Mouse (Mus musculus) CD4-positive, CD25-positive, alpha-beta regulatory T cell, adult 4 months (primary cell): ENCODE results near the gene Bcl9l. TPM values are rescaled to one million over a fixed set of nuclear protein-coding genes. Genes with fewer than 3 reads are reported as not detected.

Source experiments
- ATAC-seq: one replicate; pipeline ENCODE4 v1.8.0; 2017
- polyA plus RNA-seq, 2 experiments: library from polyadenylated mRNA; unstranded; fragments of 100-300 nt; shearing (Covaris generic); gene quantifications; one replicate each; pipeline ENCODE4 v1.2.1; 2017

Bcl9l gene
- polyA plus RNA-seq, 2 experiments from 2014 or later, result 13.3 to 17.6 TPM

DNA sequence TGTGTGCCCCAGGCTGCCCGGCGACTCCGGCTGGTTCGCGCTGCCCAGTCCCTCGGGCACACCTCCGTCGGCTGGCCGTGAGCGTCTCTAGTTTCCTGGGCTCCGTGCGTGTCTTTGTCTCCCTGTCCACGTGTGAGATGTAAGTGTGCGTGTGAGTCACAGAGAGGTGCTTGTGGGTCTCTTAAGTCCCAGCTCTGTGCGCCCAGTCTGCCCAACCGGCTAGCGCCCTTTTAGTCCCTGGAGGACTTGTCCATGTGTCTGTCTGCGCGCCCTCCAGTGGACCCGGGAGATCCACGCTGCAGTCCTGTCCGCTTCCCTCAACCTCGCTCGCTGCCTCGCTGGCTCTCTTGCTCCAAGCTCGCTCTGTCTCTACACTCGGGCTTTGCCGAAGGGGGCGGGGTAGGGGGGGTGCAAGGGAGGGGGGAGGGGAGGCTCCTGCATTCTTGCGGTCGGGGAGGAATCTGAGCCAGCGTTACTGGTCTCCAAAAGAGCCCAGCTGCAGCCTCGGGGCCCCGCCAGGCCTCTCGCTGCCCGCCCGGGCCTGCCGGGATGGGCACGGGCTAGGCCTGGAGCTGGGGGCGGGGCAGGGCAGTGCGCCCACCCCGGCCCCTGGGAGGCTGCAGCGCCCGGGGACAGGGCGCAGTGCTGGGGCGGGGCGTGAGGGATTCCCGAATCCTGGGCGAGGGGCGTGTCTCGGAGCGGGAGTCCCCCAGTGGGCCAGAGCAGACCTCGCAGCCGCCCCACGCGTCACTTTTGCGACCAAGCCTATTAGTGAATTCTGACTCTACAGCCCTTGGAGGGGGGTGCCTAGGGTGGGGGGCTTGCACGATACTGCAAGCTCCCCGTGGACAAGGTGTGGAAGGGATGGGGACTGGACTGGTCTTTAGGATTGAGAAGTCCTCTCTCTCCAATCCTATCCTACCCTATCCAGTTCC, 16.1 kb downstream of the Bcl9l start:
- peak; percentile 14 for ATAC-seq

DNA sequence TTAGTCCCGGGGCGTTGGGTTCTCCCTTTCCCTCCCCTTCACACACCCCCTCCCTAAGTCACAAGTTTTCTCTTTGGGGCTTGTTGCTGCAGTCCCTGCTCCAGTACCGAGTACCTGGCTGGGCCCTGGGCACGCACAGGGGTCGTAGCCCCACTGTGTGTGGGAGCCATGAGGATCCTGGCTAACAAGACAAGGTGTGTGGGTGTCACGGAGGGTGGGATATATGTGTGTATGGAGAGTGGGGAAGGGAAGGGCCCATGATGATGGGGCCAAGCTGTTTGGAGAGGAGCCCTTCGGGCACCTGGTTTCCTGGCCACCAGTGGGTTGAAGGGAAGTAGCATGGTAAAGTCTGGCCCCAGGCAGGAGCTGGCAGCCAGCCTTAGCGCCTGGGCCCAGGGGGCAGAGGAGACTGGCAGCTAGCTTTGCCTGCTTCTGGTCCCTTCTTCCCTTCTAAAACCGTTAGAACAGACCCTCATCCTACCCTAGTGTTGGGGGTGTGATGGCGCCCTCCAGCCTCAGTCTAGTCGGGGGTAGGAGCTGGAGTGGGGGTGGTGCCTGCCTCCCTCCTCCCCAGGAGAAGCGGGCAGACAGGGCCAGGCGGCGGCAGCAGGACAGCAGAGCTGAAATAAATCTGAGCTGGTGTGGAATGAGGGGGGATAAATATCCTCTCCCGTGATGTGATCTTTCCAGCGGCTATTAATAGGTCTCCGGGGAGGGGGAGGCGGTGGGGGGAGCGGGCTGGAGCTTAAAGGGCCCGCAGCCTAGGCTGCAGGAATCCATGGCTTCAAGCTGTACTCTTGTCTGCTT, 16.9 kb downstream of the Bcl9l start:
- ATAC-seq, result no peak

DNA sequence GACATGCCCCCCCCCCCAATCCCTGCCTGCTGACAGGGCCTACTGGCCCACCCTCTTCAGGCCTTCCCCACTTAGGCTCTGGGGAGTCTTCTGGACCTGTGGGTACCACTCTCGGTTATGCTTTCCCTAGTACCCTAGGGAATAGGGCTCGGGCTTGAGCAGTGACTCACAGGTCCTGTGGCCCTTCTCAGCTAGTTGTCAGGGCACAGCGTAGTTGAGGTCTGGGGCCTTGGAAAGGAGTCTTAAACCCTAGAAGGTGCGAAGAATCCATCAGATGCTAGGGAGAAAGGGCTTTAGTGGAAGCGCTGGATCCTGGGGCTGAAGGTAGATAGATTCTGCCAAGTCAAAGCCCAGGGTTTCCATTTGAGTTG, 17.5 kb downstream of the Bcl9l start:
- ATAC-seq, result no peak

DNA sequence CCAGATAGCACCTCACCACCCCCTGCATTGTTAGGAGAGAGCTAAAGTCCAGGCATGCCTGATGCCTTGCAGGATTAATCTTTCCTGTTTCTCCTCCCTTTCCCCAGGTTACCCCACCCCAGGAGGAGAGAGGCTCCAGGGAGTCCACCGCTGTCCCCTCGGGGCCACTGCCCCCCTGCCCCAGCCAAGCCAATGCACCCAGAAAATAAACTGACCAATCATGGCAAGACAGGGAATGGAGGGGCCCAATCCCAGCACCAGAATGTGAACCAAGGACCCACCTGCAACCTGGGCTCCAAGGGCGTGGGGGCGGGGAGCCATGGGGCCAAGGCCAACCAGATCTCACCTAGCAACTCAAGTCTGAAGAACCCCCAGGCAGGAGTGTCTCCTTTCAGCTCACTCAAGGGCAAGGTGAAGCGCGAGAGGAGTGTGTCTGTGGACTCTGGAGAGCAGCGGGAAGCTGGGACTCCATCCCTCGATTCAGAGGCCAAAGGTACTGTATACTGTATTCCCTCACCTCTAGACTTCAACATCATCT, 18.1 kb downstream of the Bcl9l start:
- no peak for ATAC-seq

DNA sequence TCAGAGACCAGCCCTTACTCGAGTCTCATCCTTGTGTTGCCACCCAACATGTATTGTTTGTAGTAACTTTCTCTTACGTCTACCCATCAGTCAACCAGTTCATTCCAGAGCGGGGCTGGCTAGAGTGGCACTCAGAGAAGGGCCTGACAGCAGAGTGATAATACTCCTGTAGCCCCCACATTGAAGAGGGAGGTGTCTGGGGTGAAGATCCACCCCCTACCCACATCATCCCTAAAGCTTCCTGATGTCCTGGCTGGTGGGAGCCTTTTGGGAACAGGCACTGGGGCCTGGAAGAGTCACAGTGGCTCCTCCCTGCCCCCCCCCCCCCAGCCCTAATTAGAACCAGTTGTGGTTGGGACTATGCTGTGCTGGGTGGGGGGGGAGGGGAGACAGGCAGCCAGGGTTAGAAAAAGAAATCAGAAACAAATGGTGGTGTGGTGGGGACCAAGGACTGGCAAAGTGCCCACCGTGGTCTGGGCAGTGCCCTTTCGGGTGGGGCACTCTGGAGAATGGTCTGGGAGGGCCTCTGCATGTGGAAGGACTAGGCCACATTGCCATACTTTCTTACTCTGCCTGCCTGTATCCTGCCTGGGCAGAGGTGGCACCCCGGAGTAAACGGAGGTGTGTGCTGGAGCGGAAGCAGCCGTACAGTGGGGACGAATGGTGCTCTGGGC, 18.7 kb downstream of the Bcl9l start:
- ATAC-seq, result no peak

DNA sequence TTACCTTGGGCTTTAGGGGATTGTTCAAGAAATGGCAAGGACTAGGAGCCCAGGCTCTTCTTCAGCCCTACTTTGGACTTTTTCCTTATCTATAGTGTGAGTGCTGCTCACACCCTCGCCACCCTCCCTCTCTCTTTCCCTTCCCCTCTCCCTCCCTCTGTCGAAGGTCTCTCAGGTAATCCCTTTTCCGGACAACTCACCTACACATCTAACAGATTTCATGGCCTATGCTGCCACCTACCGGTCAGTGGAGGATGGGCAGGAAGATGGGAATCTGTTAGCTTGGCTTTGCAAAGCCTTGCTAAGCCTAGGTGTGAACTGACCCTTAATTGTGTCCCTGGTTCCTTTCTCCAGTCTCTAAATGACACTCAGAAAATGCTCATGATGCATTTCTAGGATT, 19.4 kb downstream of the Bcl9l start:
- ATAC-seq, result peak; percentile 56

DNA sequence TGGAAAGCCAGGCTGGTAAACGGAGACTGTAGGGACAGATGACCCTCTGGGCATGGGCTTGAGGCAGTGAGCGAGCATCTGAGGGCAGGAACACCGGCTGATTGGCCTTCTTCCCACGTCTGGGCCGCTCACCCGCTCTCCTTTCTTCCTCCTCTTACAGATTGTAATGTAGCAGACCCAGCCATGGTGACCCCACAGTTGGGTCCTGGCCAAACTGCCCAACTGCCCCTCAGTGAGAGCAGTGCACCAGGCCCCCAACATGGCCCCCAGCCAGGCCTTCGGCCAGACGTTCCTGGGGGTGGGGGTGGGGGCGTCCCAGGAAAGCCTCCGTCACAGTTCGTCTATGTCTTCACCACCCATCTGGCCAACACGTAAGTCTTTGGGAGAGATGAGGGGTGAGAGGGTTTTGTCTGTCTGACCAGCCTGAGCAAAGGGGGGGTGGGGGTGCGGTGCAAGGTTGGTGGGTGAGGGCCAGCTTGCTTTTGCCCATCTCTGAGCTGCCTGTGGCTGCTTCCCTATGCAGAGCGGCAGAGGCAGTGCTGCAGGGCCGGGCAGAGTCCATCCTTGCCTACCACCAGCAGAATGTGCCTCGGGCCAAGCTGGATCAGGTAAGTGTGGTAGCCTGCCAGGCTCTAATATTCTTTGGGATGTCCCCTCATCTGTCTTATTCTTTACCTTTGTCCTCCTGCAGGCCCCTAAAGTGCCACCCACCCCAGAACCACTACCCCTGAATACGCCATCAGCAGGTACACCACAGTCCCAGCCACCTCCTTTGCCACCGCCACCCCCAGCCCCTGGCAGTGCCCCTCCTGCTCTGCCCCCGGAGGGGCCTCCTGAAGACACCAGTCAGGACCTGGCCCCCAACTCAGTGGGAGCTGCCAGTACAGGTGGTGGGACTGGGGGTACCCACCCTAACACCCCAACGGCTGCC, 22.5 kb downstream of the Bcl9l start:
- no peak for ATAC-seq

DNA sequence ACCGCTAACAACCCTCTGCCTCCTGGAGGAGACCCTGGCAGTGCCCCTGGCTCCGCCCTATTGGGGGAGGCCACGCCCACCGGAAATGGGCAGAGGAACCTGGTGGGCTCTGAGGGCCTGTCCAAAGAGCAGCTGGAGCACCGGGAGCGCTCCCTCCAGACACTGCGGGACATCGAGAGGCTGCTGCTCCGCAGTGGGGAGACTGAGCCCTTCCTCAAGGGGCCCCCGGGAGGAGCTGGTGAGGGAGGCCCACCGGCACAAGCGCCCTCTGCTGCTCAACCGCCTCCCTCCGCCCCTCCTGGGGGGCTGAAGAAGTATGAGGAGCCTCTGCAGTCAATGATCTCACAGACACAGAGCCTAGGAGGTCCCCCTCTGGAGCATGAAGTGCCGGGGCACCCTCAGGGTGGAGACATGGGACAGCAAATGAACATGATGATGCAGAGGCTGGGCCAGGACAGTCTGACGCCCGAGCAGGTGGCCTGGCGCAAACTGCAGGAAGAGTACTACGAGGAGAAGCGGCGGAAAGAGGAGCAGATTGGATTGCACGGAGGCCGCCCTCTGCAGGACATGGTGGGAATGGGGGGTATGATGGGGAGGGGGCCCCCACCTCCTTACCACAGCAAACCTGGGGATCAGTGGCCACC, 23.3 kb downstream of the Bcl9l start:
- no peak for ATAC-seq

DNA sequence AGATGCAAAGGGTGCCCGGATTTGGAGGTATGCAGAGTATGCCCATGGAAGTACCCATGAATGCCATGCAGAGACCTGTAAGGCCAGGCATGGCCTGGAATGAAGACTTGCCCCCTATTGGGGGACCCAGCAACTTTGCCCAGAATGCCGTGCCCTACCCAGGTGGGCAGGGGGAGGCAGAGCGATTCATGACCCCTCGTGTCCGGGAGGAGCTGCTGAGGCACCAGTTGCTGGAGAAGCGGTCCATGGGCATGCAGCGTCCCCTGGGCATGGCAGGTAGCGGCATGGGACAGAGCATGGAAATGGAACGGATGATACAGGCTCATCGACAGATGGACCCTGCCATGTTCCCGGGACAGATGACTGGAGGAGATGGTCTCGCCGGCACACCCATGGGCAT, 23.9 kb downstream of the Bcl9l start:
- ATAC-seq, result no peak

DNA sequence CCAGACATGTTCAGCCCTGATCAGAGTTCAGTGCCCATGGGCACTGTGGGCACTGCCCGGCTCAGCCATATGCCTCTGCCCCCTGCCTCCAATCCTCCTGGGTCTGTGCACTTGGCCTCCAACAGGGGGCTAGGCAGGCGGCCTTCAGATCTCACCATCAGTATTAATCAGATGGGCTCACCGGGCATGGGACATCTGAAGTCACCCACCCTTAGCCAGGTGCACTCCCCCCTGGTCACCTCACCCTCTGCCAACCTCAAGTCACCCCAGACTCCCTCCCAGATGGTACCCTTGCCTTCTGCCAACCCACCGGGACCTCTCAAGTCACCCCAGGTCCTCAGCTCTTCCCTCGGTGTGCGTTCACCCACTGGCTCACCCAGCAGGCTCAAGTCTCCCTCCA, 24.7 kb downstream of the Bcl9l start:
- no peak for ATAC-seq

DNA sequence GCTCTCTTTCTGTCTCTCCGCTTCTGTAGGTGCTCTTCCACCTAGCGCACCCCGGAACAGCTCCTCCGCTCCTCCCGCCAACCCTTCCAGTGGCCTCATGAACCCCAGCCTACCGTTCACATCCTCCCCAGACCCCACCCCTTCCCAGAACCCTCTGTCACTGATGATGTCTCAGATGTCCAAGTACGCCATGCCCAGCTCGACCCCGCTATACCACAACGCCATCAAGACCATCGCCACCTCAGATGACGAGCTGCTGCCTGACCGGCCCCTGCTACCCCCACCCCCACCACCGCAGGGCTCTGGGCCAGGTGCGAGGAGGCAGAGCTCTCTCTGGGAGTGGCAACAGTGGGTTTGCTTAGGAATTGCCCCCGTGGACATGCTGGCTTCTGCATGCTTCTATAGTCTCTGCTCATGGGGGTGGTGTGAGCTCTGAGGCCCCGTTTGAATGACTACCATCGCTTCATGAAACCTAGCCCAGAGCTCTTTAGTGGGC, 25.5 kb downstream of the Bcl9l start:
- ATAC-seq, result no peak

DNA sequence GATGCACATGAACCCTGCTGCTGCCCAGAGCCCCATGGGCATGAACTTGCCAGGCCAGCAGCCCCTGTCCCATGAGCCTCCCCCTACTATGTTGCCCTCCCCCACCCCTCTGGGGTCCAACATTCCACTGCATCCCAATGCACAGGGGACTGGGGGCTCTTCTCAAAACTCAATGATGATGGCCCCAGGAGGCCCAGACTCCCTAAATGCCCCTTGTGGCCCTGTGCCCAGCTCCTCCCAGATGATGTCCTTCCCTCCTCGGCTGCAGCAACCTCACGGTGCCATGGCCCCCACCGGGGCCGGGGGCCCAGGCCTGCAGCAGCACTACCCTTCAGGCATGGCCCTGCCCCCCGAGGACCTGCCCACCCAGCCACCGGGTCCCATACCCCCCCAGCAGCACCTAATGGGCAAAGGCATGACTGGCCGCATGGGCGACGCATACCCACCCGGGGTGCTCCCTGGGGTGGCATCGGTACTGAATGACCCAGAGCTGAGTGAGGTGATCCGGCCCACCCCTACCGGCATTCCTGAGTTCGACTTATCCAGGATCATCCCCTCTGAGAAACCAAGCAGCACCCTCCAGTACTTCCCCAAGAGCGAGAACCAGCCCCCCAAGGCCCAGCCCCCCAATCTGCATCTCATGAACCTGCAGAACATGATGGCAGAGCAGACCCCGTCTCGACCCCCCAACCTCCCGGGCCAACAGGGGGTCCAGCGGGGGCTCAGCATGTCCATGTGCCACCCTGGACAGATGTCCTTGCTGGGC, 26.3 kb downstream of the Bcl9l start:
- no peak for ATAC-seq

DNA sequence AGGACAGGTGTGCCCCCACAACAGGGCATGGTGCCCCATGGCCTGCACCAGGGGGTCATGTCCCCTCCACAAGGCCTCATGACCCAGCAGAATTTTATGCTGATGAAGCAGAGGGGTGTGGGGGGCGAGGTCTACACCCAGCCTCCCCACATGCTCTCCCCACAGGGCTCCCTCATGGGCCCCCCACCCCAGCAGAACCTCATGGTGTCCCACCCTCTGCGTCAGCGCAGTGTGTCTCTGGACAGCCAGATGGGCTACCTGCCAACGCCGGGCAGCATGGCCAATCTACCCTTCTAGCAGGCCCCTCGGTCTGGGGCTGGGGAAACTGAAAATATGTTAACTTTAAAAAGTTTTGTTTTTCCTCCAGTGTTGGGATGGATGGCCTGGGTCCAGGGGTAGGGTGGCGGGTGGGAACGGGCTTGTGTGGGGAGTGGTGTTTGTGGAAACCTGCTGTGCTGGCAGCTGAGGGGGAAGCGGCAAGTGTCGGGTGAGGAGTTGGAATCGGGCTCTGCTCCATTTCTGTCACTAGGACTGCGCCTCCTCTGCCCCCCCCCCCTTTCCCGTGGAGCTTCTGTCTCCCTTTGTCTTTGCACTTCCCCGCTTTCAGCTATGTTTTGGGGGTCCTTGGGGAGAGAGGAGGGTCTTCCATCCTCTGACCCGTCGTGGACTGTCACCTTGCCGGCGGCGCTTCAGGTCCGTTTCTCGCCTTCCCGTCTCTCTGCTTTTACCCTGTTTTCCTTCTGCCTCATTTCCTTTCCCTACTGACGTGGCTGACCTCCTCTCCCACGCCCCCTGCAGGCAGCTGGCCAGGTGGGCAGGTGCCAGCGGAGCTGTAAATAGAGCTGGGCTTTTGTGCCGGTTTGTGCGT, 27.1 kb downstream of the Bcl9l start:
- ATAC-seq, result peak; percentile 61

DNA sequence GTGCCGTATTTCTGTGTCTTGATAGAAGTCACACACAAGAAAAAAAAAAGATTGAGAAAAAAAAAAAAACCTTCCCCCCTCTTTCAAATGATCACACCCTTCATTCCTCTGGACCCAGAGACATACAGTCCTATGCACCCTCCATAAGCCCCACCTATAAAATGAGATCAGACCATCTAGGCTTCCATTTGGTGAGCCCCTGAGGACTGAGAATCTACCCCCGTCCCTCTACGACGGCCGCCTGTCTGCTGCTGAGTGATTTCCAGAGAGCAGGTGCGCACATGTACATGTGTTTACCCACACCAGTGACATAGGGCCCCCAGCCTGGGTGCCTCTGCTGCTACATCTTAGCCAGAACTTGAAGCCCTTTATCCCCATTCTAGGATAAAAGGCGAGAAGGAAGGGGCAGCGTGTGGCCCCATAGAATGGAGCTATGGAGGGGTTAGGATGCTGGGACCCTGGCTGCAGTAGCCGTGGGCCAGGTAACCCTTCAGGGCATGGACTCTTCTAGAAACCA, 27.8 kb downstream of the Bcl9l start:
- ATAC-seq, result peak; percentile 55

DNA sequence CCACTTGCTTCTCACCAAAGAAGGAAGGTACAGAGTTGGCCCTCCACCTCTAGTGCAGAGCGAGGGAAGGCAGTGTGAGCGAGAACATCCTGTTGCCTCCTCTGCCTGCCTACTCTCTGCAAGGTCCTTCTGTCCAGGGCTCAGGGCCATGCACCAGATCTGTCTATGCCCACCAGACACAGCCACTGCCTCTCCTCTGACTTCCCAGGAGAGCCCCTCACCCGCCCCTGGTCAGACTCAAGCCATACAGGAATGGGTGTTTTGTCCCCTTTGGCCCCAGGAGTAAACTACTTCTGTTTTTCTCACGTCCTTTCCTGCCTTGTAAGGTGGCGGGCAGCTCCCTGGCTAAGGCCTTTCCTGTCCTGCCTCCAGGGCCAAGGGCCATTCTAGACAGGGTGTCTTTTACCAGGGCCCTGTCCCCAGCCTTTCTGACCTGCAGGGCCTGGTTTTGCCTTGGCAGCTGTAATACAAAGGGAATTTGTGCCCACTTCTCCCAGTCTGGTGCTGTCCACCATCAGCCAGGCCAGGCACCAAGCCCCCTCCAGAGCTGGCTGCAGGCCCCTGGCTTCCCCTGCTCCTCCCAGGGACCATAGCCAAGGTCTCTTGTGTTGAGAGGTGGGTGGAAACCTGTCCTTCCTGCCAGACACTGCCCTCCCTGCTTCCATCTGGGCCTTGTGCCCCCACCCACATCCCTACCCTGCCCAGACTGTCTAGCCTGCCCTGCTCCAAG, 28.4 kb downstream of the Bcl9l start:
- ATAC-seq, result peak; percentile 45

DNA sequence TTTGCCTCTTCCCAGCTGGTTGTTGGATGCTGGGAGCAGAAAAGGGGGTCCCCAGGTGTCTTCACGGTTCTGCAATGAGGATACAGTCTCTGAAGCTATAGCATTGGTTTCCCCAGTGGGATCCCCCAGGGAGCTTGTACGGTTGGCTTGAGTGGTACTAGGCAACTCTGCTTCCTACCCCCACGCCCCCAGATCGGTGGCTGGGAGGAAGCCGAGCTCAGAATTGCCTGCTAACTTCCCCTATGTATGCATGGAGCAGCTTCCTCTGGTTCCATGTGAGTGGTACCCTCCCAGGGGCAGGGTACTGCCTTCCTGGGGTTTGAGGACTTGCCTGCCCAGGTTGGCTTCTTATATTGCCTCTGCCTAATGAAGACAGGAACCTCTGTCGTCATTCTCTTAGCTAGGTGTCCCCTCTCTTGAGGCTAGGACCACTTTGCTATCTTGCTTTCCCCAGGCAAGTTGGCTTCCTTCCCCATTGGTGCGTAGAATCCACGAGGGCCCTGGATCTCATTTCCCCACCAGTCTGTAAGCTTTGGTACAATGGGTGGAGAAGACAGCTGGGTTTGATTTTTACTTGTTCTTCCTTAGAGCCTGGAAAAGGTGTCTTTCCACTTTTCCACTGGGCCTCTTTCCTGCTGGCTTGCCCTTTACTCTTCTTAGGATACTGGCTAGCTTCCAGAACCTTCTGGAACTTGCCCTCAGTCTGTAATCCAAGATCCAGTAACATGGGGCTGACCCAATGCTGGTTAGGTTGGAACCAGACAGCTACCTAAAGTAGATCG, 29.5 kb downstream of the Bcl9l start:
- ATAC-seq, result no peak

DNA sequence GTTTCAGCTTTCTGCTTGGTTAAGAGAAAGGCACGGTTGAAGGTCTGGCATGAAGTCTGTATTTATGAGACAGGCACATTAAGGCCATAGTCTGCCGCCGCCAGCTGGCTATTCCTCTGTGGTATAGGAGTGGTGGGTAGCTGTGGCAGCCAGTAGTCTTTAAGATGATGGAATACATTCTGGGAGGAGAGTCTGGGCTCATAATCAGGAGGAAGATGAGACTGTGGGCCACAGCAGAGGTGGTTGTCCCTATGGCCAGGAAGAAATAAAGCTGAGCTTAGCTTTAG, 30.0 kb downstream of the Bcl9l start:
- no peak for ATAC-seq

DNA sequence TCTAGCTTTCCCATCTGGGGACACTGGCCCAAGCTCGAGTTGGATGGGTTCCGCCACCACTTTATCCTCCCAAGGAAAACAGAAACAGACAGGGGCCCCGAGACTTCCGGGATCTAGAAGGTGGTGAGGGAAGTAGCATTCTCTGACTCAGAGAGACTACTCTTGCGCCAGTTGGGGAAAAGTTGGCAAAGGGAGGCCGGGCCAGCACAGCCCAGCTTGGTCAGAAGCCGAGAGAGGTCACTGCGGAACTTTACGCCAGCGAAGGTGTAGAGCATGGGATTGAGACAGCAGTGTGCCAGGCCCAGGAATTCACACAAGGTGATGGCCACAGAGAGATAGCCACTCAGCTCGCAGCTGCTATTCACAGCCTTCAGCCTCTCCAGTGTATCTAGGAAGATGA, 30.5 kb downstream of the Bcl9l start:
- no peak for ATAC-seq
